Mouse (Mus musculus) R1 (cell line): ENCODE results near the gene Tm4sf4.

ENCODE experiments used
- DNase-seq: peaks from one replicate; pipeline ENCODE4 v3.0.0-alpha.2; 2018; ENCODE audit warnings: low read depth, low spot score

Gene Tm4sf4

GRCm38 (mm10) chr3:57474421-57474820, 49.3 kb downstream of the Tm4sf4 start:
- DNase-seq: no peak

GRCm38 (mm10) chr3:57480640-57481039, 55.5 kb downstream of the Tm4sf4 start:
- no peak for DNase-seq

- no peak for DNase-seq
Observed at GRCm38 (mm10) chr3:57481981-57482380, 56.9 kb downstream of the Tm4sf4 start.

GRCm38 (mm10) chr3:57486068-57486467, 61.0 kb downstream of the Tm4sf4 start:
- no peak for DNase-seq

GRCm38 (mm10) chr3:57487455-57488153, 62.5 kb downstream of the Tm4sf4 start:
- no peak for DNase-seq
